Mouse (Mus musculus) heart, adult 8-10 months (tissue): ENCODE data around the gene Stk10. TPM values are rescaled to one million over a fixed set of nuclear protein-coding genes. Genes with fewer than 3 reads are reported as not detected.
"Not testable (repeated sequence)": the region's sequence is repeated elsewhere in the genome, so short reads cannot be mapped to it uniquely, and the experiment has no call there.

Experiments
- DNase-seq: peaks from one replicate; pipeline ENCODE4 v3.0.0; 2022; ENCODE audit warnings: low spot score
- total RNA-seq, 4 experiments: library from RNA; stranded (reverse); gene quantifications; 2 replicates each; pipeline ENCODE4 v1.2.4; 2022

Gene Stk10
- total RNA-seq, 4 experiments from 2014 or later = 6.6 to 9.2 (median 8.7) TPM

DNA sequence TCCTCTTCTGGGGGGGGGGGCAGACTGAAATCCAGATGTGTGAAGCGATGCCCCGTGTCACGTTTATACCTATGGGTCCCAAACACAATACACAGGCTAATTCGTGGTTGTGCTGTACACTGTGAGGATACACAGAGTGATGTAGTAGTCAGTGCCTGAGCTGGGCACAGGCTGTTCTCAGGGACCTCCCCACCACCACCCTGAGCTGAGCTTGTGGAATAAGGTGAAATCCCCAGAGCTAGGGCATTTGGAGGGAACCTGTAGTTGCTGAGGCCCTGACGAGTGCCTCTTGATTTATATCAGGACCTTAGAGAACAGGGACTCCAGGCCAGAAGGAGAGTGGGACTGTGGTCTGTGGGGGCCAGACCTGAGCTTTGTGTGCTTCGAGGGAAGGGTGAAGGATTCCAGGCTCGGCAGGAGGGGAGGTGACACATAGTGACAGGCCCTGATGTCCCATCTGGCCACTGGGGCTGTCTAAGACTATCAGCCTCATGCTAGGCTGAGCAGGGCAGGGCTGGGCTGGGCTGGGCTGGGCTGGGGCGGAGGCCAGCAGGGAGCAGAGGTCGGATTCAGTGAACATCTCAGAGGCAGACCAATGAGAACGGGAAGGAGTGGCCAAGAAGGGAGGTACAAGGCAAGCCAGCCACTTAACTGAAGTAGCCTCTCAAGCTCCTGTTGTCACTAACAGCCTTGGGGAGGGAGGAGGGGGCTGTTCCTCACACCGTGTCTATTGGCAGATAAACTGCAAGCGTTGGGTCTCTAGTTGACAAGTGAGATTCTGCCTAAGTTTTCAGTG lies 68.6 kb downstream of the Stk10 start:
- peak; percentile 37 for DNase-seq

DNA sequence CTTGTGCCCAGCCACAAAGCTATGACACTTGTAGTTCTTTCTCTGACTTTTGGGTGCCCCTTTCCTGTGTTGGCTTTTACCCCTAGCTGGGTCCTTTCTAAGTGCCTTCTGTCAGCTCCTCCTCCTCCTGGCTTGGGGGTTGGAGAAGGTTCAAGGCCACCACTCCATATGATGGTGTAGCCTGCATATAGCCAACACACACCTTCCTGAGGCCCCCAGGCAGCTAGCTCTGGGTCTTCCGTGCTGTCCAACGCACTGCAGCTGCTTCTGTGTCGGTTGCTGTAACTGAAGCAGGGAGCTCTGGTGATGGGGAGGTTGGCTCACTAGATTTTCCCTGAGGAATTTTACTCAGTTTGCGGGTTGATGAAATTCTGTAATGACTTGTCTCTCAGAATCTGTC lies 71.6 kb downstream of the Stk10 start:
- no peak for DNase-seq

DNA sequence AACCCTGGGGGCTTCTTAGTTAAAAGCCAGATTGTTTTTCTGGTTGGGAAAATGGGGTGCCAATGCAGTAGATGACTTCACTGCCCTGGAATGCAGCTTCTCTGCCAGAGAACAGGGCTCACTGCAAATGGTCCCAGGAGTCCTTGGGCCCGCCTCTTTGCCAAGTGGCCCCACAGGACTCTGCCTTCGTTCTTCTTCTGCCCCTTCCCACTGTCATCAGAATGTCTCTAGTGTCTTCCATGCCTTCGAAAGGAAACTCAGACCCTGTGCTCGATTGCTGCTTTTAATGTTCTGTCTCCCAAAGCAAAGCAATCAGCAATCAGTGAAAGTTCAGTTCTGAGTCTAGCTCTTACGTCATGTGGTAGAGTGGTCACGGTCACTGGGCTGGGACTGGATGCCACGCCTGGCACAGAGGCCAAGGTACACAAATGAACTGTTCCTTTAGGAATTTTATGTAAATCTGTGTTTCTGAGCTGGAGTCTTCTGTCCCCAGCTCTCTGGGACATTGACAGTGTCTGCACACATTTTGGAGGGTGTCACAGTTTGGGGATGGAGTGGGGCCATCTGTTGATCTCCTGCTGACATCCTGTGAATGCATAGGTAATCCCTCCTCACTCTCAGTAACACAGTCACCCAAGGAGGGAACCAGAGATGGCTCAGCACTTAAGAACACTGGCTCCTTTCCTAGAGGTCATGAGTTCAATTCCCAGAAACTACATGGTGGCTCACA lies 72.2 kb downstream of the Stk10 start:
- peak; percentile 79 for DNase-seq

DNA sequence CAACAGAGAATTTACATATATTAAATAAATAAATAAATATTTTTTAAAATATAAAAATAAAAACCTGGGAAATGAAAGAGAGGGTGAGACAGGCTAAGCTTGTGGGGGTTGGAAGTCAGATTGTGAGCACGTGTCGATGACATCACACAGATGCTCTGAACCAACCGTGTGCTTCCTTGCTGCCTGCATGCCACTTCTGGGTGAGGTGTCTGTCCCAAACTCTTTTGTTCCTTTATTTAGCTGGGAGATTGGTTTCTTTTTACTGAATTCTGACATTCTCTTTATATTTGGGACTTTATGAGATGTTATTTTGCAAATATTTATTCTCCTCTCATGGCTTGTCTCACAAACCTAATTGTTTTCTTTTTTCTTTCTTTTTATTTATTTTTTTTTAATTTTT lies 72.8 kb downstream of the Stk10 start:
- DNase-seq = no peak

DNA sequence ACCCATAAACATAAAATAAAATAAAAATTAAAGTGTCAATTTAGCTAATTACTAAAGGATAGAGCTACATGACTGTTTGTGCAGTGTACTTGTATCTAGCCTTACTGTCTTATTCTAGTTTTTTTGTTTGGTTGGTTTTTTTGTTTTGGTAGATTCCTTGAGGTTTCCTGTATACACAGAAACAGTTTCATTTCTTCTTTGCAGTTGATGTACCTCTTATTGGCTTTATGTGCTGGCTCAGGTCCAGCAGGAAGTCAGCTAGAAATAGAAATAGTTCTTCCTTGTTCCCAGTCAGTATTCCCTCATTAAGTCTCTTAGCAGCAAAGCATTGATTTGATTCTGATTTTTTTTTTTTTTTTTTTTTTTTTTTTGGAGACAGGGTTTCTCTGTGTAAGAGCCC lies 74.2 kb downstream of the Stk10 start:
- DNase-seq = peak; percentile 74

DNA sequence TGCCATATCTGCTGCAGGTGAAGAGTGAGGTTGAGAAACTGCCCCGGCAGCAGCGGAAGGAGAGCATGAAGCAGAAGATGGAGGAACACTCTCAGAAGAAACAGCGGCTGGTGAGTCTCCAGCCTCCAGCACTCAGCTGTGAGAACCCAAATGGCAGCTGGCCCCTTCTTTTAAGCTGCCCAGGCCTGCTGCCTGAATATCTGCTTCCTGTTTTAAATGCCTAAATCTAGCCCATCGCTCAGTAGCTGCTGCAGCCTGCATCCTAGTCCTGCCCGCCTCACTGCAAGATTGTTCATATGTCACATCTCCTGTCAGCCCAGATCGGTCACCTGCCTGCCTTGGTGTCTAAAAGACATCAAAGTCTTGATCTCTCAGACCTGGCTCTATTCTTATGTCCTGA lies 77.5 kb downstream of the Stk10 start:
- no peak for DNase-seq

DNA sequence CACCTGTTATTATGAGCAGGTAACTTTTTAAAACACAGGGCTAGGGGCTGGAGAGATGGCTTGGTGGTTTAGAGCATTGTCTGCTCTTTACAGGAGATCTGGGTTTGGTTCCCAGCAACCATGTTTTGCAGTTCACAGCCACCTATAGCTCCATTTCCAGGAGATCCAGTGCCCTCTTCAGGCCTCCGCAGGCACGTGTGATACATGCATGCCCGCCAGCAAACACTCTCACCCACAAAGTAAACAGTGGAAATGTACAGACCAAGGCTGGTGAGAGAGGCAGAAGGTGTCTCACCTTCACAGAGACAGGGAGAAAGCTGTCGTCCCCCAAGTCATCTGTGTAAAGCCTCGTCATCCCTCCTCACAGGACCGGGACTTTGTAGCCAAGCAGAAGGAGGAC lies 79.2 kb downstream of the Stk10 start:
- DNase-seq = no peak

DNA sequence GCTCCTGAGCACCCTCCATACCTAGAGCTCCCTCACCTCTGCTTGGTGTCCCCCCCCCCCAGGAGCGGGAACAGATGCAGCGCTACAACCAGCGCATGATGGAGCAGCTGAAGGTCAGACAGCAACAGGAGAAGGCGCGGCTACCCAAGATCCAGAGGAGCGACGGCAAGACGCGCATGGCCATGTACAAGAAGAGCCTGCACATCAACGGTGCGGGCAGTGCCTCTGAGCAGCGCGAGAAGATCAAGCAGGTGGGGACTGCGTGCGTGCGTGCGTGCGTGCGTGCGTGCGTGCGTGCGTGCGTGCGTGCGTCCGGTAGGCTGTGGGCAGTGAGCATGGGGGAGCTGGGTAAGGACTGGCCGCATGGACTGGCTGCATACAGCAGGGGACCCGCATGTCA lies 81.4 kb downstream of the Stk10 start:
- no peak for DNase-seq

DNA sequence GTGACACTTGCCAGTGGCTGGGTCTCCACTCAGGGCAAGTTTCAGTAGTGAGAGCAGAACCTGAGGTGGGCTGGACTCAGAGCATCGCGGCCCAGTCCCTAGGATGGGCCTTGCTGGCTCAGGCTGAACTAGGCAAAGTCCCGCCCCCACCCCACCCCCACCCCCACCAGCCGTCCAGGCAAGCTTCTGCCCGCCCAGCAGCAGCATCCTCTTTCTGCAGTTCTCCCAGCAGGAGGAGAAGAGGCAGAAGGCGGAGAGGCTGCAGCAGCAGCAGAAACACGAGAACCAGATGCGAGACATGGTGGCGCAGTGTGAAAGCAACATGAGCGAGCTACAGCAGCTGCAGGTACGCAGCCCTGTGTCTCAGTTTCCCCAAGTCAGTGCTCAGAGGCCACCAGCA lies 82.5 kb downstream of the Stk10 start:
- no peak for DNase-seq

DNA sequence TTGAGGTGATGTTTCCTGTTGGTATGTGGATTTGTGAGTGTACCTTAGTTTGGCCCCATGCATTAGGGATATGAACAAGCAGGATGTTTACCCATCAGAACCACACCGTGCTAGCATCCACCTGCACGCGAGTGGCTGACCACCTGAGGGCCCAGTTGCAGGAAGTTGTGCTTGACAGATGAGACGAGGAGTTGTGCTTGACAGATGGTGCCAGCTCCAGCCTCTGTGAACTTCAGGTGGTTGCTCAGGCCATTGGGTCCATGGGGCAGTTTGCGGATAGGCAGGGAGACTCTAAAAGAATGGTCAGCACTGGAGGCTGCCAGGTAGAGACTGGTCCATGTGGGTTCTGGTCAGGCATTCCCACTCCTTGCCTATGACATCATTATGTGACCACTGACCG lies 83.0 kb downstream of the Stk10 start:
- DNase-seq = no peak

DNA sequence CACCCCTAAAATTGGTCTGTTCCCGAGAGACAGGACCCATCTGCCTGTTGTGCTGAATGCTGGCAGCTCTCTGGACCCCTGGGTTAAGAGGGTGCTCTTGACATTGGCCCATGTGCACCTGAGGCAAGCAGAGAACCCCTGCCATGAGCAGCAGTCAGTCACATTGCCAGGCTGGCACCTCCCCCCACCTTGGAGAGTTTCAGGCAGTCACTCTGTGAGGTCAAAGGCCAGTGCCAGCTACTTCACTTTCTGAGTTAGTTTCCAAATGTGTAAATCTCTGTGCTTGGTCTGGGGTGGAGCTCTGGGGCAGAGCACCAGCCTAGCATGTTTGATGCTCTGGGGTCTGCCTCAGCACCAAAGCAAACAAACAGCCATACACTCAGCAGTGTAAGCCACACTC lies 84.9 kb downstream of the Stk10 start:
- no peak for DNase-seq

DNA sequence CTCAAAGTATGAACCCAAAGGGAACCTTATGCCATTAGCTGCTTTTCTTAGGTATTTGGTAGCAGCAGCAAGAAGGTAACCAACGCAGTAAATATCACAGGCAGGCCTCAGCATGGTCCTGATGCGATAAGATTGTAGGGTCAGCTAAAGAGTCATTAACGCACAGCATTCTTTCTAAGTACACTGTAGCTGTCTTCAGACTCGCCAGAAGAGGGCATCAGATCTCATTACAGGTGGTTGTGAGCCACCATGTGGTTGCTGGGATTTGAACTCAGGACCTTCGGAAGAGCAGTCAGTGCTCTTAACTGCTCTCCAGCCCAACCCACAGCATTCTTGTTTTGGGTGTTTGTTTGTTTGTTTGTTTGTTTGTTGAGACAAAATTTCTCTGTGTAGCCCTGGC lies 85.5 kb downstream of the Stk10 start:
- DNase-seq = not testable (repeated sequence)

DNA sequence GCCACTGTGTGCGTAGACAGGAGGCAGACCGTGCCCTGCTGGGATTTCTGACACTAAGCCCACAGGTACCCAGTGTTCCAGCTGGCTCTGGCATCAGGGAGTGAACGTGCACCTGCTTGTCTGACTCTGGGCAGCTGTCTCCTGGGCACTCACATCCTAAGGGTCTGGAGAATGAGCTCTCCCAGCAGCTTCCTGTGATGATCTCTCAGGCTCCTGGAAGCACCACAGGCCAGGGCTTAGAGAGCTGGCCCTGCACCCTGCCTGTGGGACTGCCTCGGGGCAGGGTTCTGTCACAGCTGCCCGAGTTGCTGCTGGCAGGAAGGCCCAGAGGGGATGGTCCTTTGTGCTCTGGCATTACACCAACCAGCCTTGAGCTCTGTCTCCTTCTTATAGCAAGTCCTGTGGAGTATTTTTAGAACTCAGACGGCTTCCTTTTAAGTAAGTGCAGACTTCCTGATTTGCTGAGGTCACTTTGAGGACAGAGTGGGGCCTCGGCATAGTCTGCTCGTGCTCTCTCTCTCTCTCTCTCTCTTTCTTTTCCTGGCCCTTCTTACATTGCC lies 86.2 kb downstream of the Stk10 start:
- peak; percentile 82 for DNase-seq

DNA sequence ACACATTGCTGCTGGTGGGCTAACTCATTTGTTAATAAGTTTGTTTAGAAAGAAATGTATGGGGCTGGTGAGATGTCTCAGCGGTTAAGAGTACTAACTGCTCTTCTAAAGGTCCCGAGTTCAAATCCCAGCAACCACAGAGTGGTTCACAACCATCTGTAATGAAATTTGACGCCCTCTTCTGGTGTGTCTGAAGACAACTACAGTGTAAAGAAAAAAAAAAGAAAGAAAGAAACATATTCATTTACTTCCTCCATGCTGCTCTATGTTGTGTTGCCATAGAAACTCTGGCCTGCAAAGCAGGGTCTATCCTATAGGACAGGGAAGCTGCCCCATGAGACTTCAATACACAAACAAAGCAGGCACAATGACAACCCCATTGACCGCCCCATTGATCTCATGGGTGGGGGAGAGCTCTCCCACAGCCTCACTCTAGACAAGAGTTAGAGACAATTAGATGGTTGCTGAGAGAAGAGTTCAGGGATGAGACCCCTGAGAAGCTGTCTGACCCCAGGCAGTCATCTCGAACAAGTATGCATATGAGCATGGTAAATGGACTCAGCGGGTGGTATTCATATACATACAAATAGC lies 86.9 kb downstream of the Stk10 start:
- DNase-seq = no peak

DNA sequence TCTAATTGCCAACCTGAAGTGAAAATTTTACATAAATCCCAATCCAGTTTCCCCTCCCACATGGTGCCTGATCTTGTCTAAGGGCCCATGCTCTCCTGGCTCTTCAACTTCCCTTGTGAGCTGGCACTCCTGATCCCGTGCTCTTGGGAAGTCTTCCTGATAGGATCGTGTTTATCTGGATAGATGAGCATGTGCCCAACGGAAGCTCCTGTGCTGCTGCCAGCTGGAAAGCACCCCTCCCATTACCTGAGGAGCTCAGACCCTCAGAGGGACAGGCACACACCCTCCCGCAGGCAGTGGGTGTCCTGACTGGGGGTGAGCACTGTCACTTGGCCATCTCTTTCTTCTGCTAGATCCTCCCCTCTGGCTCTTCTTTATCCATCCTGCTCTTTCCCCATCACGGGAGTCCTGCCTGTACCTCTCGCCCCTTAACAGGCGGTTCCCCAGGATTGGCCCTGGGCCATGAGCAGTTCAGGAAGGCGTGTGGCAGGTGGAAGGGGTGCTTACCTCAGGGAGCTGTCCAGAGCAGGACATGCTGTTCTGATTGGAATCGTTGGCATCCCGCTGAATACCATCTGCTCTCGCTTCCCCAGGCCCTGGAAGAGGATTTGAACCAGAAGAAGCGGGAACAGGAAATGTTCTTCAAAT lies 88.8 kb downstream of the Stk10 start:
- DNase-seq = no peak

DNA sequence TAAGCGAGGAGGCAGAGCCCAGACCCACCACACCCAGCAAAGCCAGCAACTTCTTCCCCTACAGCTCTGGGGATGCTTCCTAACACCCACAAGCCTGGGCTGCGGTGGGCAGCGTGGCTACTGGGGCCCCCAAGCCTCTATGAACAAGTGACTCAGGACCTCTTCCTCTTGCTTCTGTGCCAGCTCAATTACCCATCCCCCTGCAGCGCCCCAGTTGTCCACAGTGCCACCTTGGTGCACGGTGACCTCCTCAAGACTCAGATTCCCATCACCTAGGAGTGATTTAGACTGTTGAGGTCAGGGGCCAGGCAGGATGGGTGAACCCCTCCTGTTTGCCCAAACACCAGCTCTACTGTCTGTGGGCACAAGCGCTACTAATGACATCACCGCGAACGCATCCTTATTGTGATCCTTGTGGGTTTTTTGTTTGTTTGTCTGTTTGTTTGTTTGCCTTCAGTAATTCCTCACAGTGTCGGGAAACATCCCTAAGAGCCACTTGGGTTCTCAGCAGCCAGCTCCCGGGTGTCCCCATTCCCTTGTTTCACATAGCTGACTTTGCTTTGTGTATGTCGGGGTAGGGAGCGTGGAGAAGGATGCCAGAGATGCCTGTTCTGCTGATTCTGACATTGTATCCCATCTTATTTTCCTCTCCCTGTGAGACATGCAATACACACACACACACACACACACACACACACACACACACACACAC lies 89.5 kb downstream of the Stk10 start:
- DNase-seq = no peak

DNA sequence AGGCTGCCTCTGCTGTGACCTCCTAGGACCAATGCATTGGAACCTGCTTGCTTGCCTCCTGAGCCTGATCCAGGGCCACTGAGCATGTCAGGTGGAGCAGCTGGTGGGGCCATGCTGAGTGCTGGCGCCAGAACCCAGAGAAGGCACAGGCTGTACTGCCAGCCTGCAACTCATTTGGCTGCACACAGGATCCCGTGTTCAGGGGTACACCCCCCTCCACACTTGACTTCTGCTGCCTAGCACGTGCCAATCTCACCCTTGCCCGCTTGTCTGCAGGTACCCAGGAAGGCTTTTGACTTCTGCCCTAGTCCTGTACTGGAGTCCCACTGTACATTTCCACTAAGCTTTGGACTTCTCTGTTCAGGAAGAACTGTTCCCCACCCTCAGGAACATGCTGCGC lies 90.1 kb downstream of the Stk10 start:
- DNase-seq = peak; percentile 49

DNA sequence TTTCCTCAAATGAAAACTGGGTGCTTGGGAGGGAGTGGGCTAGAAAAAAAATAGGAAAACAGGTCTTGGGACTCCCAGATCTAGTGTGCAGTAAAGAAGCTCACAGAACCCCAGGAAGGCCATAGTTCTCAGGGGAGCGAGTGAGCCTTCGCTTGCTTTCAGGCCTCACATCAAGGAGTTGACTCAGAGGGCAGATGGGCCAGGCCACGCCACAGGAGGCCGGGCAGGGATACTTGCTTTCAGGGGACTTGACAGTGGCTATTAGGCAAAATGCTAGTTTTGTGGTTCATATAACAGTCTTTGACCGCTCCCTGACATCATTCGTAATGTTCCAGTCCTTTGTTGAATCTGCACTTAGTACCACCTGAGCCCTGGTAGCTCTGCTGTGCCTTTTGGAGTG lies 90.8 kb downstream of the Stk10 start:
- DNase-seq = no peak

DNA sequence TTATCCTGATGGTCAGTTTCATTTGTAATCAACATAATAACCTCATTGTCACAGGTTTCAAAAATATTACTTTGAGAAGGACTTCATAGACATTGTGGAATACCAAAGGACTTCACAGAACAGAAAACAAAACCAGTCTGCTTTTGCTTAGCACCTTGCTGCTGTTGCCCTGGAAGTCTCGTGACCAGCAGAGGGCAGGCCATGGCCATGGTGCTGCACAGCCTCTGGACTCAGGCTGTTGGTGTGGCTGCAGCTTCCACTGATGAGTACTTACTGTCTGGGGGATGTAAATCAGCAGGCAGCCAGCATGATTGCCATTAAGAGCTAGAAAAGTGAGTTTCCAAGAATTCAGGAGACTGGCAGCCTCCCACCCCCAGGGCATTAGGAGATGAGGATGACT lies 92.6 kb downstream of the Stk10 start:
- DNase-seq = peak; percentile 60

DNA sequence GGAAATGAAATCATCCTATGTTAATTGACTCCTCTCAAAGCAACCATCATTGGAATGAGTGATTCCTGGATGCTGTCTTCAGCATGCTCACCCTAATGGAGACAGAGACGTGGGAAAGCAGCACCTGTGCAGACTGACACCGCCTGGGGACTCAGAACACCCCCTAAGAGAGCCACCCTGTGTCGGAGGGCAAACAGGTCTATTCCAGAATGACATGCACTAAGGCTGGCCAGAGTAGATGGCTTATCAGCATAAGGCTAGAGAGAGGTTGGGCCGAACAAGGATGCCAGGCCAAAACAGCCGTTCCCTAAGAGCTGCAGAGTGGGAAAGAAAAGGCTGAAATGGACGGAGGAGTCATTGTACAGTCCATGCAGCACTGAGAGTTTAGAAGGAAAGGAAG lies 93.0 kb downstream of the Stk10 start:
- DNase-seq = no peak

DNA sequence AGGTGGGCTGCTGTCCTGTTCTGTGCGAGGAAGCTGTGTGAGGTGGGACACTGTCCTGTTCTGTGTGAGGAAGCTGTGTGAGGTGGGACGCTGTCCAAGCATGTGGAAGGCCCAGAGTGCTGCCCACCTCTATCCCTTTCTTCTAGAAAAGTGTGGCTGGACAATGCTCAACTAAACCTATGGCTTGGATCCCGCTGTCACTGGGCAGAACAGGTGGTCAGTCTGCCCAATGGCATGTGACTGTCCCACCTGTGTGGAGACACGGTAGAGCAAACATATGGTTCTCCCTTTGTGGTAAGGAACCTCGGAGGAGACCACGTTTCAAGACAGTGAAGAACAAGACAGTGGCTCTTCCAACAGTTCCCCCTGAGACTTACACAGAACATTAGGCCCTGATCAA lies 94.8 kb downstream of the Stk10 start:
- DNase-seq = no peak
